Mouse (Mus musculus) midbrain, embryonic 14.5 days (tissue): Measurements from ENCODE around the gene Naa35. TPM values are rescaled to one million over a fixed set of nuclear protein-coding genes. Genes with fewer than 3 reads are reported as not detected.
"Not testable (repeated sequence)": the region's sequence is repeated elsewhere in the genome, so short reads cannot be mapped to it uniquely, and the experiment has no call there.

Experiments
- ATAC-seq: fragments of 200-750 bp; cut with Nextera tagmentation; 2 replicates; pipeline ENCODE4 v1.8.0; 2017; ENCODE audit warnings: moderate number of reproducible peaks, moderate library complexity; ENCODE audit not compliant: low FRiP score, low TSS enrichment
- DNase-seq: peaks from one replicate; pipeline ENCODE4 v3.0.0-alpha.2; 2015
- H3K27ac ChIP-seq: fragments of 300-500 bp; sonication (generic); replicated peaks from 2 replicates; pipeline ENCODE4 v1.5.1; 2014; ENCODE audit warnings: mild to moderate bottlenecking, low read depth, low read length, moderate library complexity
- H3K27me3 ChIP-seq: fragments of 300-500 bp; sonication (generic); 2 replicates; pipeline ENCODE4 v1.6.1; 2014; ENCODE audit warnings: low read length, control low read depth, mixed read lengths; ENCODE audit not compliant: control insufficient read depth, insufficient read depth
- H3K36me3 ChIP-seq: fragments of 300-500 bp; sonication (generic); 2 replicates; pipeline ENCODE4 v1.6.1; 2014; ENCODE audit warnings: low read length, control low read depth; ENCODE audit not compliant: control insufficient read depth, insufficient read depth
- H3K4me1 ChIP-seq: fragments of 300-500 bp; sonication (generic); 2 replicates; pipeline ENCODE4 v1.6.1; 2014; ENCODE audit warnings: mild to moderate bottlenecking, antibody characterized with exemption, low read length, control low read depth; ENCODE audit not compliant: control insufficient read depth, insufficient read depth
- H3K4me2 ChIP-seq: fragments of 300-500 bp; sonication (generic); 2 replicates; pipeline ENCODE4 v1.6.1; 2014; ENCODE audit warnings: mild to moderate bottlenecking, low read length, moderate library complexity
- H3K4me3 ChIP-seq: fragments of 300-500 bp; sonication (generic); replicated peaks from 2 replicates; pipeline ENCODE4 v1.5.1; 2014; ENCODE audit warnings: low read depth, low read length
- H3K9ac ChIP-seq: fragments of 300-500 bp; sonication (generic); replicated peaks from 2 replicates; pipeline ENCODE4 v1.6.1; 2014; ENCODE audit warnings: mild to moderate bottlenecking, low read length, moderate library complexity
- H3K9me3 ChIP-seq: fragments of 300-500 bp; sonication (generic); 2 replicates; pipeline ENCODE4 v1.6.1; 2016; ENCODE audit warnings: low read length, control low read depth, mixed read lengths; ENCODE audit not compliant: control insufficient read depth
- WGBS: fragments of 180-500 bp; shearing (Covaris S2); extraction: QIAGEN DNeasy Blood & Tissue Kit; methylation state at CpG from one replicate; pipeline ENCODE4 v1.1.7; 2014; 5-methylcytosine and 5-hydroxymethylcytosine counted together
- polyA plus RNA-seq: library from polyadenylated mRNA; unstranded; fragments of >200 nt; fragmentation: Nextera tagmentation; extraction: Ambion mirVana; gene quantifications from 2 replicates; pipeline ENCODE4 v1.2.1, GENCODE M21; 2014

Naa35 gene
- polyA plus RNA-seq, 1 experiment from 2014 or later, result 153 TPM

GRCm38 (mm10) chr13:59589672-59590071, 4.6 kb downstream of the Naa35 start:
- no peak overlapping the region for H3K4me2 ChIP-seq
- peaks cover 21% of the 10 kb centered on the region for H3K4me1 ChIP-seq
- no peaks in the 10 kb centered on the region for H3K27me3 ChIP-seq
- no peak overlapping the region for H3K27ac ChIP-seq
- no peak overlapping the region for H3K9ac ChIP-seq
- H3K36me3 ChIP-seq, result peaks cover 66% of the 10 kb centered on the region
- DNase-seq (no peak), ATAC-seq (no peak)
- 87% methylated on average over 4 of the region's 4 CpGs for WGBS
- H3K4me3 ChIP-seq, result no peak overlapping the region
- H3K9me3 ChIP-seq, result no peaks in the 10 kb centered on the region

- DNase-seq, result no peak
- no peak overlapping the region for H3K9ac ChIP-seq
- H3K4me2 ChIP-seq, result no peak overlapping the region
- peaks cover 73% of the 10 kb centered on the region for H3K36me3 ChIP-seq
- H3K27me3 ChIP-seq, result no peaks in the 10 kb centered on the region
- 89% methylated on average over 4 of the region's 4 CpGs for WGBS
- no peak overlapping the region for H3K27ac ChIP-seq
- peaks cover 21% of the 10 kb centered on the region for H3K4me1 ChIP-seq
- H3K9me3 ChIP-seq, result no peaks in the 10 kb centered on the region
- ATAC-seq, result no peak
- no peak overlapping the region for H3K4me3 ChIP-seq
Observed at GRCm38 (mm10) chr13:59590691-59591090, 5.6 kb downstream of the Naa35 start.

GRCm38 (mm10) chr13:59592058-59592457, 7.0 kb downstream of the Naa35 start:
- not testable (repeated sequence) for H3K9ac ChIP-seq, H3K4me1 ChIP-seq, H3K9me3 ChIP-seq, DNase-seq, H3K4me3 ChIP-seq, H3K27ac ChIP-seq, H3K27me3 ChIP-seq, H3K4me2 ChIP-seq, ATAC-seq
- peaks cover 85% of the 10 kb centered on the region for H3K36me3 ChIP-seq
- WGBS, result 94% methylated on average over 3 of the region's 3 CpGs

GRCm38 (mm10) chr13:59592630-59593029, 7.6 kb downstream of the Naa35 start:
- H3K27me3 ChIP-seq, result no peaks in the 10 kb centered on the region
- DNase-seq, result no peak
- H3K27ac ChIP-seq, result no peak overlapping the region
- H3K4me3 ChIP-seq, result no peak overlapping the region
- no peak overlapping the region for H3K4me2 ChIP-seq
- peaks cover 84% of the 10 kb centered on the region for H3K36me3 ChIP-seq
- no peak for ATAC-seq
- 0 out of 2 replicates have a peak, but pooled peaks cover 3% of the 10 kb centered on the region for H3K4me1 ChIP-seq
- 91% methylated on average over 1 of the region's 1 CpGs for WGBS
- no peaks in the 10 kb centered on the region for H3K9me3 ChIP-seq
- no peak overlapping the region for H3K9ac ChIP-seq

GRCm38 (mm10) chr13:59603096-59603495, 18.0 kb downstream of the Naa35 start:
- DNase-seq (no peak), ATAC-seq (no peak)
- no peak overlapping the region for H3K27ac ChIP-seq
- no peaks in the 10 kb centered on the region for H3K4me1 ChIP-seq
- WGBS, result 96% methylated on average over 5 of the region's 5 CpGs
- no peaks in the 10 kb centered on the region for H3K9me3 ChIP-seq
- H3K27me3 ChIP-seq, result no peaks in the 10 kb centered on the region
- no peak overlapping the region for H3K4me3 ChIP-seq
- no peak overlapping the region for H3K4me2 ChIP-seq
- H3K36me3 ChIP-seq, result peaks cover 84% of the 10 kb centered on the region
- no peak overlapping the region for H3K9ac ChIP-seq

GRCm38 (mm10) chr13:59604511-59604910, 19.5 kb downstream of the Naa35 start:
- no peaks in the 10 kb centered on the region for H3K27me3 ChIP-seq
- 66% methylated on average over 1 of the region's 1 CpGs for WGBS
- ATAC-seq, result no peak
- no peaks in the 10 kb centered on the region for H3K4me1 ChIP-seq
- no peak for DNase-seq
- H3K4me2 ChIP-seq, result no peak overlapping the region
- no peak overlapping the region for H3K4me3 ChIP-seq
- no peaks in the 10 kb centered on the region for H3K9me3 ChIP-seq
- H3K27ac ChIP-seq, result no peak overlapping the region
- no peak overlapping the region for H3K9ac ChIP-seq
- peaks cover 93% of the 10 kb centered on the region for H3K36me3 ChIP-seq

GRCm38 (mm10) chr13:59605221-59605922, 20.3 kb downstream of the Naa35 start:
- H3K9ac ChIP-seq, result no peak overlapping the region
- no peaks in the 10 kb centered on the region for H3K4me1 ChIP-seq
- H3K4me3 ChIP-seq, result no peak overlapping the region
- H3K27ac ChIP-seq, result no peak overlapping the region
- no peak overlapping the region for H3K4me2 ChIP-seq
- no peaks in the 10 kb centered on the region for H3K27me3 ChIP-seq
- H3K9me3 ChIP-seq, result no peaks in the 10 kb centered on the region
- H3K36me3 ChIP-seq, result peaks cover 93% of the 10 kb centered on the region
- DNase-seq (no peak), ATAC-seq (no peak)
- 85% methylated on average over 10 of the region's 10 CpGs for WGBS

GRCm38 (mm10) chr13:59609885-59610284, 24.8 kb downstream of the Naa35 start:
- H3K4me1 ChIP-seq, result no peaks in the 10 kb centered on the region
- no peak for ATAC-seq
- H3K9me3 ChIP-seq, result no peaks in the 10 kb centered on the region
- H3K36me3 ChIP-seq, result peaks cover 87% of the 10 kb centered on the region
- 88% methylated on average over 4 of the region's 4 CpGs for WGBS
- no peak overlapping the region for H3K4me3 ChIP-seq
- no peak for DNase-seq
- no peaks in the 10 kb centered on the region for H3K27me3 ChIP-seq
- H3K27ac ChIP-seq, result no peak overlapping the region
- H3K4me2 ChIP-seq, result no peak overlapping the region
- no peak overlapping the region for H3K9ac ChIP-seq

- WGBS, result 100% methylated on average over 2 of the region's 2 CpGs
- no peaks in the 10 kb centered on the region for H3K27me3 ChIP-seq
- DNase-seq (no peak), ATAC-seq (no peak)
- H3K4me3 ChIP-seq, result no peak overlapping the region
- no peak overlapping the region for H3K4me2 ChIP-seq
- H3K36me3 ChIP-seq, result peaks cover 87% of the 10 kb centered on the region
- no peaks in the 10 kb centered on the region for H3K4me1 ChIP-seq
- no peak overlapping the region for H3K27ac ChIP-seq
- H3K9me3 ChIP-seq, result no peaks in the 10 kb centered on the region
- H3K9ac ChIP-seq, result no peak overlapping the region
Observed at GRCm38 (mm10) chr13:59610437-59610836, 25.4 kb downstream of the Naa35 start.
